Mouse (Mus musculus) limb, embryonic 14.5 days (tissue): ENCODE measurements around the gene Pex11b. TPM values are rescaled to one million over a fixed set of nuclear protein-coding genes. Genes with fewer than 3 reads are reported as not detected.

Experiments
- ATAC-seq: fragments of 200-750 bp; cut with Nextera tagmentation; 2 replicates; pipeline ENCODE4 v1.8.0; 2017; ENCODE audit warnings: low read depth, moderate number of reproducible peaks, moderate TSS enrichment; ENCODE audit not compliant: low FRiP score
- DNase-seq: peaks from one replicate; pipeline ENCODE4 v3.0.0-alpha.2; 2015; ENCODE audit warnings: low spot score
- H3K27ac ChIP-seq: fragments of 300-500 bp; sonication (generic); replicated peaks from 2 replicates; pipeline ENCODE4 v1.5.1; 2014; ENCODE audit warnings: low read depth, mild to moderate bottlenecking, low read length, moderate library complexity, mixed read lengths
- H3K27me3 ChIP-seq: fragments of 300-500 bp; sonication (generic); 2 replicates; pipeline ENCODE4 v1.6.1; 2014; ENCODE audit warnings: low read length, mixed read lengths; ENCODE audit not compliant: control insufficient read depth, insufficient read depth
- H3K36me3 ChIP-seq: fragments of 300-500 bp; sonication (generic); 2 replicates; pipeline ENCODE4 v1.6.1; 2014; ENCODE audit warnings: mild to moderate bottlenecking, low read length, moderate library complexity, mixed read lengths; ENCODE audit not compliant: control insufficient read depth, insufficient read depth
- H3K4me1 ChIP-seq: fragments of 300-500 bp; sonication (generic); 2 replicates; pipeline ENCODE4 v1.6.1; 2014; ENCODE audit warnings: antibody characterized with exemption, low read length, mixed read lengths; ENCODE audit not compliant: control insufficient read depth, insufficient read depth
- H3K4me2 ChIP-seq: fragments of 300-500 bp; sonication (generic); replicated peaks from 2 replicates; pipeline ENCODE4 v1.6.1; 2014; ENCODE audit warnings: low read depth, mild to moderate bottlenecking, low read length, moderate library complexity; ENCODE audit not compliant: severe bottlenecking
- H3K4me3 ChIP-seq: fragments of 300-500 bp; sonication (generic); replicated peaks from 2 replicates; pipeline ENCODE4 v1.5.1; 2014; ENCODE audit warnings: low read length
- H3K9ac ChIP-seq: fragments of 300-500 bp; sonication (generic); 2 replicates; pipeline ENCODE4 v1.6.1; 2014; ENCODE audit warnings: mild to moderate bottlenecking, low read depth, low read length, moderate library complexity; ENCODE audit not compliant: severe bottlenecking
- H3K9me3 ChIP-seq: fragments of 300-500 bp; sonication (generic); 2 replicates; pipeline ENCODE4 v1.6.1; 2016; ENCODE audit warnings: low read length; ENCODE audit not compliant: control insufficient read depth
- POLR2A ChIP-seq: fragments of 200-500 bp; IDR thresholded peaks from 2 replicates; pipeline ENCODE4 v1.8.0; 2012; ENCODE audit warnings: inconsistent platforms, mild to moderate bottlenecking, moderate library complexity, borderline replicate concordance; ENCODE audit not compliant: insufficient read depth, insufficient read length; ENCODE audit errors: extremely low read depth
- WGBS: fragments of 180-500 bp; shearing (Covaris S2); extraction: QIAGEN DNeasy Blood & Tissue Kit; methylation state at CpG from one replicate; pipeline ENCODE4 v1.1.7; 2014; 5-methylcytosine and 5-hydroxymethylcytosine counted together
- polyA plus RNA-seq, 2 experiments: library from polyadenylated mRNA; depleted of rRNA in 1 of 2; stranded (reverse) in 1 of 2; unstranded in 1 of 2; fragments of >200 nt; fragmentation: Nextera tagmentation in 1 of 2; extraction: Ambion mirVana in 1 of 2; gene quantifications; 2 replicates each; pipeline versions ENCODE4 v1.2.1 to v1.2.3; 2012 to 2014

The Pex11b gene
- polyA plus RNA-seq, 2 experiments: 53.0 to 62.2 TPM

DNA sequence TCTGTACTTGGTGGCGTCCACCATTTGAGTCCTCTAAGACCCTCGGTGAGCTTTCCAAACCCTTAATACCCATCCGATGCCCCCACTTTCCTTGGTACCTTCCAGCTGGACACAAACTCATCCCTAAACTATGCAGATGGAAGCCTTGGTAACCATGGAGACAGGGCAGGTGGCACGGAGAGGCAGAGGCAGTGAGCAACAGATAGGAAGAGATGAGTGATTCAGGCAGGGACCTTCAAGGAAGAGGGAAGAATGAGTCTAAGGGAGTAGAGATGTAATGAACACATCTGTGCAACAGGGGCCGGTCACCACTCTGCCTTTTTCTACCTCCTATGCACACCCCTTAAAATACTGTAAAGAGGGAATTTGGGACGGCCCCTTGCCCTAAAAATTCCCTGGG, 39.5 kb upstream of the Pex11b start:
- Histone ChIP-seq H3K9ac (no peak overlapping the region), H3K4me3 (peak overlapping the region; percentile 45; the same call in 1 of the 2 replicates), H3K27me3 (no peaks in the 10 kb centered on the region), H3K36me3 (no peaks in the 10 kb centered on the region), H3K9me3 (no peaks in the 10 kb centered on the region), H3K4me2 (peak overlapping the region; percentile 99), H3K4me1 (peaks cover 32% of the 10 kb centered on the region), H3K27ac (no peak overlapping the region)
- WGBS: 25% methylated on average over 6 of the region's 6 CpGs
- ATAC-seq (no peak), DNase-seq (no peak)
- no peak for TF ChIP-seq POLR2A

DNA sequence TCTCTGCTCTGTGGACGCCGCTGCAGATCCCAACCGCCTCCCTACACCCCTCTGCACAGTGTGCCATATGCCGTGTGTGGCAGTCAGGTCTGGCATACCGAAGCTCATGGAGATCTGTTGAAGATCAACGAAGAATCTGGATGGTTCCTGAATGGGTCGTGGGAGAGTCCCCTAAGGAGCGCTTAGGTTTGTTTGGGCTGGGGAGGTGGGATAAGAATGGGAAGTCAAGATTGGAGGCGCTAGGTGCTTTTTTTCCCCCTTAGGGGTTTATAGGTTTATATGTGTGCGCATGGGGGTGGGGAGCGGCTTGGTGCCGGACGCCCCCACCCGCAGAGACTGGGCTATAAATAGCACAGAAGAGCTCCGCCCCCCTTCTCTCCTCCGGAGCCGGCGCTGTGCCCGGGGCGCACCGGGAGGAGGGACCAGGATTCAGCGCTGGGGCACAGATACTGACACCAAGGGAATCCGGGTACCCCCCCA, 38.9 kb upstream of the Pex11b start, which contains the start of gene Ankrd34a:
Ankrd34a (plus strand) TSS at position 409 of the 480 bp plus-strand sequence.
- WGBS: 1% methylated on average over 20 of the region's 23 CpGs
- no peak within 1 kb of the TSS for H3K27ac ChIP-seq
- TF ChIP-seq POLR2A: no peak
- ATAC-seq (no peak), DNase-seq (peak; percentile 42)
- peak within 1 kb of the TSS; percentile 66 for H3K9ac ChIP-seq
- peak within 1 kb of the TSS; percentile 99 for H3K4me2 ChIP-seq
- peaks cover 32% of the 10 kb centered on the region for H3K4me1 ChIP-seq
- H3K27me3 ChIP-seq: no peaks in the 10 kb centered on the region
- no peaks in the 10 kb centered on the region for H3K9me3 ChIP-seq
- H3K36me3 ChIP-seq: no peaks in the 10 kb centered on the region
- H3K4me3 ChIP-seq: peak within 1 kb of the TSS; percentile 45

DNA sequence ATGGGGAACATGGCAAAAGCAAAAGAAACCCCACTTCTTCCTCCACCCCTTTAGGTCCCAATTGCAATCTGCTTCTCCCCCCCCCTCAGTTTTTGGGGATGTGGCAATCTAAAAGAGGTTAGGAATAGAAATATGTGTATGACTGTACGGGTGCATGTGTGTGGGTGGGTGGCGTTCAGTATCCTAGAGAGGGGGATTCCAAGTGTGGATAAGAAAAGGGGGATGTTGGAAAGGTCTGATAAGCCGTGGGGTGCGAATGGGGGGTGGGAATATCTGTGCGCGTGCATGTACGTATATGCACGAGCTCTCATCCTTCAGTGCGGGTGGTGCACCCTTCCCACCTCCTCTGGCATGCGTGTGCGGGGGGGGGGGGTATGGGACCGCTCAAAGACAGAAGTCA, 38.3 kb upstream of the Pex11b start:
- no peaks in the 10 kb centered on the region for H3K9me3 ChIP-seq
- 4% methylated on average over 11 of the region's 12 CpGs for WGBS
- peak overlapping the region; percentile 45 for H3K4me3 ChIP-seq
- H3K27me3 ChIP-seq: no peaks in the 10 kb centered on the region
- ATAC-seq: no peak
- H3K27ac ChIP-seq: no peak overlapping the region
- peaks cover 32% of the 10 kb centered on the region for H3K4me1 ChIP-seq
- peak overlapping the region; percentile 99 for H3K4me2 ChIP-seq
- DNase-seq: no peak
- H3K36me3 ChIP-seq: no peaks in the 10 kb centered on the region
- peak overlapping the region; percentile 66 for H3K9ac ChIP-seq
- no peak for TF ChIP-seq POLR2A

DNA sequence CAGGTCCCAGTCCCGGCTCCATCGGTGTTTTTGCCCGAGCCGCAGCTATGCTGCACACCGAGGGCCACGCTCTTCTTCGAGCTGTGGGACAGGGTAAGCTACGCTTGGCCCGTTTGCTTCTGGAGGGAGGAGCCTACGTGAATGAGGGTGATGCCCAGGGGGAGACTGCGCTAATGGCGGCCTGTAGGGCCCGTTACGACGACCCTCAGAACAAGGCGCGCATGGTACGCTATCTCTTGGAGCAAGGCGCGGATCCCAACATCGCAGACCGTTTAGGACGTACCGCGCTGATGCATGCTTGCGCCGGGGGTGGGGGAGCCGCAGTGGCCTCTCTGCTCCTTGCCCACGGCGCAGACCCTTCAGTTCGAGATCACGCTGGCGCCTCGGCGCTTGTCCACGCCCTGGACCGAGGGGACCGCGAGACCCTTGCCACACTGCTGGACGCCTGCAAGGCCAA, 37.7 kb upstream of the Pex11b start:
- WGBS: under 1% methylated on average over 31 of the region's 40 CpGs
- peak overlapping the region; percentile 99 for H3K4me2 ChIP-seq
- no peaks in the 10 kb centered on the region for H3K36me3 ChIP-seq
- ATAC-seq: no peak
- peaks cover 38% of the 10 kb centered on the region for H3K4me1 ChIP-seq
- no peak for TF ChIP-seq POLR2A
- no peaks in the 10 kb centered on the region for H3K9me3 ChIP-seq
- no peak for DNase-seq
- peak overlapping the region; percentile 45 for H3K4me3 ChIP-seq
- no peaks in the 10 kb centered on the region for H3K27me3 ChIP-seq
- peak overlapping the region; percentile 55; the same call in 1 of the 2 replicates for H3K27ac ChIP-seq
- peak overlapping the region; percentile 66 for H3K9ac ChIP-seq

DNA sequence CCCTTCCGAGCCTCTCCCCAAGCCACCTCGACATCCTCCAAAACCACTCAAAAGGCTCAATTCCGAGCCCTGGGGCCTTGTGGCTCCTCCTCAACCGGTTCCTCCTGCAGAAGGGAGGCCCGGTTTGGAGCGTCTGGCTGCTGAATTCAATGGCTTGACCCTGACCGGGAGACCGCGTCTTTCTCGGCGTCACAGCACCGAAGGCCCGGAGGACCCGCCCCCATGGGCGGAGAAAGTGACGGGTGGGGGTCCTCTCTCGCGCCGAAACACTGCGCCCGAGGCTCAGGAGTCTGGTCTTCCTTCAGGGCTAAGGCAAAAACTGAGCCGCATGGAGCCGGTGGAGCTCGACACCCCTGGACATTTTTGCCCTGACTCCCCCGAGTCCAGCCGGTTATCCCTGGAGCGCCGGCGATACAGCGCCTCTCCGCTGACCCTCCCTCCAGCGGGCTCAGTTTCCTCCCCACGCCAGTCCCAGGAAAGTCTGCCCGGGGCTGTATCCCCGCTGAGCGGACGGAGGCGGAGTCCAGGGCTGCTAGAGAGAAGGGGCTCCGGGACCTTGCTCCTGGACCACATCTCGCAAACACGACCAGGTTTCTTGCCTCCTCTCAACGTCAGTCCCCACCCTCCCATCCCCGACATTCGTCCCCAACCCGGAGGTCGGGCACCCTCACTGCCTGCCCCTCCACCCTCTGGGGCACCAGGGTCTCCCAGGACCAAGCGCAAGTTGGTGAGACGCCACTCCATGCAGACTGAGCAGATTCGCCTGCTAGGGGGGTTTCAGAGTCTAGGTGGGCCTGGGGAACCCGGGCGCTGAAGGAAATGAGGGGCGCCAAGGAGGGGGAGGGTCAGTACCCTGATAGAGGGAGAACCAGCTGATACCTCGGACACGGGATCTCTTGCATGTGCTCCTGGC, 36.8 kb upstream of the Pex11b start:
- under 1% methylated on average over 54 of the region's 54 CpGs for WGBS
- Histone ChIP-seq H3K27me3 (no peaks in the 10 kb centered on the region), H3K4me2 (peak overlapping the region; percentile 99), H3K9me3 (no peaks in the 10 kb centered on the region), H3K36me3 (no peaks in the 10 kb centered on the region; the same call in 1 of the 2 replicates), H3K4me3 (peak overlapping the region; percentile 45), H3K9ac (peak overlapping the region; percentile 66), H3K27ac (peak overlapping the region; percentile 55; the same call in 1 of the 2 replicates), H3K4me1 (peaks cover 39% of the 10 kb centered on the region)
- ATAC-seq (peak; percentile 10; the same call in 1 of the 2 replicates), DNase-seq (peak; percentile 67)
- TF ChIP-seq POLR2A: no peak
